Mouse (Mus musculus): ENCODE data around the gene Lrrc43.

Lrrc43 gene

GRCm38 (mm10) chr5:123514871-123515270 is 25.8 kb downstream of the Lrrc43 start:
- no peak for DNase-seq (ENCODE audit: extremely low spot score, low spot score)

DNA sequence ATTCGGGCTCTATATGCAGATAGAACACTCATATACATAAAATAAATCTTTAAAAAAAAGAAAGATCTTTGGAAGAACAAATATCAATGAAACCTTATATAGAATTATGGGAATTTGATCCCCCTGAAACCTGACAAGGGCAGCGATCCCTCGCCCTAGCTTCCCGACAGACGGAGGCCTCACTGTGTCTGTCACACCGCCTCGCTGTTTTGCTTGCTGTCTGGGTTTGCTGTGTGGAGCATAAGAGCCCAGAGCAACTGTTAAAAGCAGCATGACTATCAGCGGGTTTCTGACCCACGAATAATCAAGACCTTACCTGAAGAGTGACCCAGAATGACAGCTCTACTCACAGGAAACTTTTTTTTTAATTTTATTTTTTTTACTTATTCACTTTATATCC is 31.6 kb downstream of the Lrrc43 start:
- no peak for DNase-seq (ENCODE audit: extremely low spot score, low spot score)

DNA sequence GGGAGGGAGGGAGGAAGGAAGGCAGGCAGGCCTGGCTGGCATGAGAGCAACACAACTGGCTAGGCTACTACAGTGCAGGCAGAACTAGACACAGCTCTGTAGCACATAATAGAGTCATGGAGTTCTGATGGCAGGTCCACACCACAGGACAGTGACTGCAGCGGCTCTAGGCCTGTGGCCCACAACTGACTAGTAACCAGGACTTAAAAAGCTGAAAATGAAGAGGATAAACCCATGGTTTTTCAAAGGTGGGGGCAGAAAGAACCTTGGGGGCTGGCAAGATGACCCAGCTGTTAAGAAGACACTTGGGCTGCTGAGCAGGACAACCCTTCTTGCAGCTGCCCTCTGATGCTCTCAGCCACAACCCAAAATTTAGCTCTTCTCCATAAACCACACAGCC is 32.5 kb downstream of the Lrrc43 start:
- no peak for DNase-seq (ENCODE audit: extremely low spot score, low spot score)

DNA sequence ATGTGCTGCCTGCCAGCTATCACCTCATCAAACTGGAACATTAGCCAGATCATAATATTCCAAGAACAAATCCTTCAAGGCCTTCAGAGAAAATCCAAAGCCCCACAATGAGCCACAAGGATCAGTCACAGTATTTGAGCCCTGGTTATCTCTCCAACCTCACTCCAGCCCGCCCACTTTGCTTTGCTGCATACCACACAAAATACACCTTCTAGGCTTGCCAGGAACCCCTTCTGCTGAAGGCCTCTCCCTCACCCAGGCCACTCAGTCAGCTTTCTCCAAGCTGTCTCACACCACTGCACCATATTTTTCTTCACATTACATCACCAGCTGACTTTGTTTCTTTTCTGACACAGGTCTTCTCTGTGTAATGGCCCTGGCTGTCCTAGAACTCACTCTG is 33.1 kb downstream of the Lrrc43 start:
- no peak for DNase-seq (ENCODE audit: extremely low spot score, low spot score)

DNA sequence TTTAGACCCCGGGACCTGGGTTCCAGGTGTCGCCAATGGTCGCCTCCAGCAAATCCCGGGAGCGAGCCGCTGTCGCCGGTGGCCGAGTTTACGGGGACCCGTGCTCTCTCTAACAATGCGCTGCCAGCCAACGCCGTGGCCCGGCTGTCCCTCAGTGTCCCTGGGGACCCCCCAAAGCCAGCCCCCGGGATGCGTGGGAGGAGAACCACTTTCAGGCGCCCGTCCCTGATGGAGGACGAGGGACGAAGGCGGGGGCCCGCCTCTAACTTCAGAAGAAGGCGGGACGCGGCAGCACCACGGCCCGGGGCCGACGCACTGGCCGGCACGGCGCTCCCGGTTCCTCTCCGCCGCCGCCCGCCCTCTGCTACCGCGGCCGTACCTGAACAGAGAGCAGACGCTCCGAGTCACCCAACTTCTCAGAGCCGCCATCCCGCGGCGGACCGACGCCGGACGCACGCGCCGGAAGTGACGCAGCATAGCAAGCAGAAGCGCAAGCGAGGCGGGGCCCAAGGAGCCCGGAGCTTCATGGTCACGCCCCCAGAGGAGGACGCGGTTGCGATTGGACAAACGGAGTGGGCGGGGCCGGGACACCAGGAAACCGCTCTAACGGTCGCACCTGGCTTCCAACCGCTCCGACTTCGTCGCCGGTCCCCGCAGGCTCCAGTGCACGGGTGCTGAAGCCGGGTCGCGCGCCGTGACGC is 34.7 kb downstream of the Lrrc43 start, which contains the start of gene Diablo:
TSS of gene Diablo (minus strand) at position 485 of the 701 bp plus-strand sequence.
- peak; percentile 99 for DNase-seq (ENCODE audit: extremely low spot score, low spot score)

- DNase-seq (ENCODE audit: extremely low spot score, low spot score), result no peak
Observed at GRCm38 (mm10) chr5:123524393-123524750, 35.3 kb downstream of the Lrrc43 start.

GRCm38 (mm10) chr5:123525281-123525680 is 36.2 kb downstream of the Lrrc43 start, which contains the start of gene Gm49027:
Gene Gm49027, minus strand, starts transcription at chr5:123525488.
- no peak for DNase-seq (ENCODE audit: extremely low spot score, low spot score)

DNA sequence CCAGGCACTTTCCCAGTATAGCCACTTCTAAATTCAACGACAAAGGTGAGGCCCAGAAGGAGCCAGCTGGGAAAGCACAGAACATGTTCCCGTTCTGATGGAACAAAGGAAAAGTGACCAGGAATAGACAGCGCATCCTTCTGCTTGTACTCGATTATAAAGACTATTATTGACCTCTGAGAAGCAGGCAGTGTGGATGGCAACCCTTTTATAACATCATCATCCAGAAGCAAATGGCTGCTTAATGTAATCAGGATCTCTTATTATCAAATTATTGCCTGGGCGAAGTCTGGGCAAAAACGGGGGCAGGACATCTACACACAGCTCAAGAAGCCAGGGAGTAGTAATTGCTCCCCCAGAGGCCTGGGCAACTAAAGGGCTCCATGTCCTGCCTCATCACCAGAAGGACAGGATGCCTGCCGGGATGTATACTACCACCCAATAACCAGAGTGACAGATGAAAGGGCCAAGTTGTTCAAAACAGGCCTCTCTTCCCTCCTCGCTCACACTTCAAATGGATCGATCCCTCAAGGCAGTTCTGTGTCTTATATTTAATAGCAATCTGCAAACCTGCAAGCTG is 36.9 kb downstream of the Lrrc43 start:
- DNase-seq (ENCODE audit: extremely low spot score, low spot score), result no peak

DNA sequence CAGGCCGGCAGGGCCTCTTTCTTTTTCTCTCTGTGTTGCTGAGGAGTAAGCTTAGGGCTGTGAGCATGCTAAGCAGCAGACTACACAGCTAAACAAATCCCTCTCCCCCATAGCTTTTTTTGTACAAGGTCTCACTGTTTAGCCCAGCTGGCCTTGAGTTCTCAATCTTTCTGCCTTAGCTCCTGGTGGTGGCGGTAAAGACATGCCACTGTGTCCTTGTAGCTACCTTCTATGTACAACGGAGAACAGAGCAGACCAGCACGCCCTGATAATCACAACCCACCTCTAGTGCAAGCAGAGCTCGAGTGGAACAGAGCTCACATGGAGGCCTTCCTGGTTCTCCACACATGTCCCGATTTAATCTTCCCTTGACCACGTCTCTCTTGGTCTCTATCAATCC is 39.5 kb downstream of the Lrrc43 start:
- DNase-seq (ENCODE audit: extremely low spot score, low spot score), result no peak

- DNase-seq (ENCODE audit: extremely low spot score, low spot score), result no peak
Observed at GRCm38 (mm10) chr5:123530056-123530455, 41.0 kb downstream of the Lrrc43 start.

DNA sequence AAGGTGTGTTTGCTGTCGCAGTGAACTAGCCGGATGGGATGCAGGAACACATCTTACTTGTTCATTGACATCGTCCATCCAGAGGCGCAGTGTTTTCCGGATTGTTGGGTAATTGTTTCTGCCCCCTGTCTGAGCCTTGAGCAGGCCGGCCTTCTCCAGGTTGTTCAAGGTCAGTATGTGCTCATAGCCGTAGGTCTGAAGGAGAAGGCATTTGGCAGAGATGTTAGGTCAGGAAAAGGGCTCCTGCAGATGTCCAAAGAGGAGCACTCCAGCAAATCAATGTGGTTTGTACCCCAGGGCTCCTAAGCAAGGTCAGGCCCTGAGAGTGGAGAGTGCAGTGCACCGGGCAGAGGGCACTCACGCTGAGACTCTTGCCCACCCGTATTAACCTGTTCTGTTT is 44.7 kb downstream of the Lrrc43 start:
- no peak for DNase-seq (ENCODE audit: extremely low spot score, low spot score)

DNA sequence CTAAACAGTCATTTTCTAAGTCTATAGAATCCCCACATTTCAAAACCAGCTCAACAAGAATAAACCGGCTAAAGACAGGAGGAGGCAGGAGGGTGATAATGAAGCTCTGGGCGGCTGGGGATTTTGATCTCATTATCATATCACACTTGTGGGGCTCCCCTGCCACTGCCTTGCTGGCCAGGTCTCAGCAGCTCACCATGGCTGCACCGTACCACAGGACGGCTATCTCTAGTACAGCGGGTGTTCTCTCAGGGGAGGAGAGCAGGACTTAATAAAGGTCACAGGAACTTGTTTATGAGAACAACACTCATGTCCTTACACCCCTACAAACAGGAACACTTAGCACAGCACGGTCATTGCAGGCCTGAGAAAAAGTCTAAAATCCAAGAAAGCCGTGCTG is 66.6 kb downstream of the Lrrc43 start:
- no peak for DNase-seq (ENCODE audit: extremely low spot score, low spot score)

DNA sequence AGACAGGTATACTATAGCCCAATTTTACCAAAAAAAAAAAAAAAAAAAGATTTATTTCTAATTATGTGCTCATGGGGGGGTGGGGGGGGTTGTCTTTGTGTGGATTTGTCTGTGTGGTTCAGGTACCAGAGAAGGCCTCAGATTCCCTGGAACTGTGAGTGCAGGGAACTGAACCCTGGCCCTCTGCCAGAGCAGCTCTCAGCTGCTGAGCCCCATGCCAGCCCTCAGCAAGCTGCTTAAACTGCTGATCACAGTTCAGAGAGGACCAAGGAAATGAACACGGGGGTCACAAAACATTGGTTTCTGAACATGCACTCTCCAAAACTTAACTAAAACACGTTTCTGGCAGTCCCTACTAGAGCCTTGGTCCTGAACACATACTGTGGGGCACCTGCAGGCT is 67.3 kb downstream of the Lrrc43 start:
- DNase-seq (ENCODE audit: extremely low spot score, low spot score), result no peak

Measured in neural tube, embryonic 10.5 days (tissue).